ENCODE assay signal across 8 mouse cellular contexts in the genomic region with DNA sequence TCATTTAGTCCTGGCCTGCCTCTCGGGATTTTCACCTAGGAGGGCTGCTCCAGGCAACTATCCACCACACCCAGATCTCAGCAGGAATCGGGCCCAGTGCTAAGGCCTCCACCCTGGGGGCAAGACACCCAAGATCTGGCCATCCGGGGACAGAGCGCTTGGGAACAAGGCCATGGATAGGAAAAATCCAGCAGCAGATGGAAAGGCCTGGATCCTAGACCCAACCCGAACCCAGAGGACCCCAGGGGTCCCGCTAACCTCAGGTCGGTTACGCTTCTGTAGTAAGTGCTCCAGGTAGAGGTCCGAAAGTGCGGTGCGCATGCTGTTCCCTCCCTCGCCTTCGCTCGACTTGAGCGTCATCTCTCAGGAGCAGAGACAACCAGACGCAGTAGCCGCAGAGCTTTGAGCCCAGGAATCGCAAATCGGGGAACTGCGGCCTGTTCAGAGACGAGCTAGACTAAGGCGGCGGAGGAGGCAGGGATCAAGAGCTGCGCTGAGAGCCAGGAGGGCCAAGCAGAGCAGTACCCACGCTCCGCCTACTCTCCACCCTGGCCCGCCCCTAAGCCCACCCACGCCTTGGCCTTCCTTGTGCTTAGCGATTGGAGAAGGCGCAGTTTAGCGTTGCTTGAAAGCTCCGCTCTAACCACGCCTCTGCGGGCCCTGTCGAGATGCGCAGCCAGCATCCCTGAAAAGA. TPM values are rescaled to one million over a fixed set of nuclear protein-coding genes. Genes with fewer than 3 reads are reported as not detected.
DNase-seq lines count a peak whose midpoint lies in the region; ATAC-seq and TF ChIP-seq lines count a peak whose summit lies in the region.

A gene (minus strand): TSS at position 550 of the 694 bp plus-strand sequence.

- no peak within 1 kb of the TSS for H3K27ac ChIP-seq in CH12.LX (ENCODE audit: insufficient read depth, low read depth)
- no peak within 1 kb of the TSS for H3K27ac ChIP-seq in forebrain, embryonic 11.5 days (ENCODE audit: low read depth, low read length)
- H3K27ac ChIP-seq in heart, embryonic 16.5 days (ENCODE audit: low read length) = peak within 1 kb of the TSS; percentile 73
- H3K27ac ChIP-seq in liver, embryonic 15.5 days (replicated peaks) = peak within 1 kb of the TSS; percentile 93
- H3K27ac ChIP-seq in neural tube, embryonic 12.5 days = no peak within 1 kb of the TSS

- H3K4me1 ChIP-seq in CH12.LX (ENCODE audit: control insufficient read depth in 1 of 2, insufficient read depth in 2 of 2) = peaks cover 0 to 10% of the 10 kb centered on the region in 2 experiments; a peak in 2 of 4 replicates
- no peaks in the 10 kb centered on the region for H3K4me1 ChIP-seq in forebrain, embryonic 11.5 days (replicated peaks; ENCODE audit: control insufficient read depth, insufficient read depth, low read length)
- no peaks in the 10 kb centered on the region for H3K4me1 ChIP-seq in heart, embryonic 16.5 days (ENCODE audit: control insufficient read depth, insufficient read depth, low read length)
- H3K4me1 ChIP-seq in liver, embryonic 15.5 days (replicated peaks) = peaks cover 22% of the 10 kb centered on the region
- no peaks in the 10 kb centered on the region for H3K4me1 ChIP-seq in neural tube, embryonic 12.5 days

- WGBS in forebrain, embryonic 11.5 days = 14% methylated on average over 35 of the region's 36 CpGs
- 12% methylated on average over 36 of the region's 36 CpGs for WGBS in heart, embryonic 16.5 days
- 9% methylated on average over 36 of the region's 36 CpGs for WGBS in liver, embryonic 15.5 days (ENCODE audit: insufficient replicate concordance)
- WGBS in neural tube, embryonic 12.5 days = 14% methylated on average over 36 of the region's 36 CpGs

- TF ChIP-seq RAD21 in CH12.LX (IDR thresholded peaks at IDR 0.05; ENCODE audit: low read depth, low read length) = no peak

- dilution Hi-C loops in CH12.LX (cut with MboI; ENCODE audit: extremely low pct_ligation_motif_present, extremely low pct_unique_long_range_greater_than_20kb, low sequenced_read_pairs) = no loop called here

- 0 out of 2 replicates have a peak, but pooled peaks cover 3% of the 10 kb centered on the region for H3K79me2 ChIP-seq in CH12.LX (replicated peaks; ENCODE audit: control insufficient read depth, extremely low read depth, insufficient read depth, poor library complexity, severe bottlenecking)

- TF ChIP-seq POLR2A in CH12.LX (IDR thresholded peaks at IDR 0.05; ENCODE audit: low read depth, low read length) = peak; percentile 72

- H3K9me3 ChIP-seq in CH12.LX (replicated peaks; ENCODE audit: low read length) = no peaks in the 10 kb centered on the region
- no peaks in the 10 kb centered on the region for H3K9me3 ChIP-seq in forebrain, embryonic 11.5 days (ENCODE audit: control insufficient read depth, low read length)
- no peaks in the 10 kb centered on the region for H3K9me3 ChIP-seq in heart, embryonic 16.5 days (replicated peaks; ENCODE audit: control insufficient read depth, low read length)
- no peaks in the 10 kb centered on the region for H3K9me3 ChIP-seq in liver, embryonic 15.5 days (replicated peaks)
- no peaks in the 10 kb centered on the region for H3K9me3 ChIP-seq in neural tube, embryonic 12.5 days

- H3K27me3 ChIP-seq in CH12.LX (replicated peaks) = no peaks in the 10 kb centered on the region
- H3K27me3 ChIP-seq in forebrain, embryonic 11.5 days (ENCODE audit: control insufficient read depth, insufficient read depth, low read length) = no peaks in the 10 kb centered on the region
- H3K27me3 ChIP-seq in heart, embryonic 16.5 days (ENCODE audit: control insufficient read depth, insufficient read depth, low read length) = no peaks in the 10 kb centered on the region
- H3K27me3 ChIP-seq in liver, embryonic 15.5 days = no peaks in the 10 kb centered on the region
- H3K27me3 ChIP-seq in neural tube, embryonic 12.5 days (replicated peaks) = no peaks in the 10 kb centered on the region

- TF ChIP-seq CTCF in CH12.LX (conservative IDR thresholded peaks at IDR 0.05 in 1 of 2, IDR thresholded peaks at IDR 0.05 in 1 of 2; ENCODE audit: low read depth in 2 of 2, low read length in 2 of 2) = no peak

- ATAC-seq in forebrain, embryonic 11.5 days (replicated peaks; ENCODE audit: low FRiP score) = peak; percentile 100
- peak; percentile 97 for ATAC-seq in heart, embryonic 16.5 days (replicated peaks; ENCODE audit: extremely low read depth, insufficient read depth, low FRiP score)
- ATAC-seq in liver, embryonic 15.5 days (ENCODE audit: insufficient read depth) = peak; percentile 96
- peak; percentile 99 for ATAC-seq in neural tube, embryonic 12.5 days (ENCODE audit: low FRiP score, low read depth)

- in situ Hi-C loops in CH12.LX (cut with MboI; ENCODE audit: low pct_ligation_motif_present, low pct_unique_long_range_greater_than_20kb, low sequenced_read_pairs) = no loop called here

- no peak for TF ChIP-seq EP300 in CH12.LX (IDR thresholded peaks at IDR 0.05; ENCODE audit: low read length)

- DNase-seq in CH12.LX (ENCODE audit: extremely low read depth) = peak; percentile 79
- peak; percentile 71 for DNase-seq in c-Kit-positive CD71-positive TER-119-negative erythroid progenitor cells, embryonic 14.5 days (ENCODE audit: low read depth)
- DNase-seq in forebrain, embryonic 11.5 days (ENCODE audit: low spot score) = peak; percentile 88
- DNase-seq in kidney, postnatal 36 days = peak; percentile 85 to 88
- peak; percentile 53 for DNase-seq in telencephalon, adult 2 months (ENCODE audit: low read depth, low spot score)

- H3K4me2 ChIP-seq in CH12.LX (ENCODE audit: insufficient read depth, low read depth, poor library complexity, severe bottlenecking) = peak within 1 kb of the TSS; percentile 87
- peak within 1 kb of the TSS; percentile 51 for H3K4me2 ChIP-seq in forebrain, embryonic 11.5 days (ENCODE audit: low read depth, low read length, severe bottlenecking)
- H3K4me2 ChIP-seq in heart, embryonic 16.5 days (ENCODE audit: low read depth, low read length) = peak within 1 kb of the TSS; percentile 60
- peak within 1 kb of the TSS; percentile 61 for H3K4me2 ChIP-seq in liver, embryonic 15.5 days
- H3K4me2 ChIP-seq in neural tube, embryonic 12.5 days (replicated peaks) = peak within 1 kb of the TSS; percentile 59

- H3K4me3 ChIP-seq in CH12.LX (replicated peaks in 1 of 3; ENCODE audit: low read depth in 2 of 3, low read length in 2 of 3, poor library complexity in 1 of 3) = peak within 1 kb of the TSS; percentile 63 to 75 (median 69)
- H3K4me3 ChIP-seq in forebrain, embryonic 11.5 days (ENCODE audit: low read depth, low read length) = peak within 1 kb of the TSS; percentile 43
- peak within 1 kb of the TSS; percentile 64 for H3K4me3 ChIP-seq in heart, embryonic 16.5 days (ENCODE audit: low read length)
- peak within 1 kb of the TSS; percentile 72 for H3K4me3 ChIP-seq in liver, embryonic 15.5 days (replicated peaks)
- peak within 1 kb of the TSS; percentile 40 for H3K4me3 ChIP-seq in neural tube, embryonic 12.5 days

- peak within 1 kb of the TSS; percentile 71 for H3K9ac ChIP-seq in CH12.LX (ENCODE audit: insufficient read depth, low read depth)
- H3K9ac ChIP-seq in forebrain, embryonic 11.5 days (ENCODE audit: low read length) = peak within 1 kb of the TSS; percentile 60
- peak within 1 kb of the TSS; percentile 81 for H3K9ac ChIP-seq in heart, embryonic 16.5 days (ENCODE audit: low read length)
- peak within 1 kb of the TSS; percentile 81 for H3K9ac ChIP-seq in liver, embryonic 15.5 days
- peak within 1 kb of the TSS; percentile 59 for H3K9ac ChIP-seq in neural tube, embryonic 12.5 days

- peaks cover 0 to under 1% of the 10 kb centered on the region in 2 experiments for H3K36me3 ChIP-seq in CH12.LX (replicated peaks in 1 of 2; ENCODE audit: control insufficient read depth in 1 of 2, insufficient read depth in 1 of 2, low read length in 1 of 2)
- H3K36me3 ChIP-seq in forebrain, embryonic 11.5 days (ENCODE audit: control insufficient read depth, insufficient read depth, low read length) = no peaks in the 10 kb centered on the region
- no peaks in the 10 kb centered on the region for H3K36me3 ChIP-seq in heart, embryonic 16.5 days (ENCODE audit: control insufficient read depth, insufficient read depth)
- peaks cover 5% of the 10 kb centered on the region for H3K36me3 ChIP-seq in liver, embryonic 15.5 days (replicated peaks)
- H3K36me3 ChIP-seq in neural tube, embryonic 12.5 days = no peaks in the 10 kb centered on the region

TF ChIP-seq in CH12.LX, 34 proteins besides CTCF, POLR2A, EP300 and RAD21:
- TF ChIP-seq KAT2A (IDR thresholded peaks at IDR 0.05; ENCODE audit: insufficient replicate concordance, low read length) (no peak), MXI1 (IDR thresholded peaks at IDR 0.05; ENCODE audit: low read depth, low read length) (0 out of 2 replicates have a peak, but pooled peaks have one; percentile 46), NRF1 (IDR thresholded peaks at IDR 0.05; ENCODE audit: low read depth, low read length) (peak; percentile 33; the same call in 1 of the 2 replicates), USF2 (conservative IDR thresholded peaks at IDR 0.05; ENCODE audit: low read depth, low read length) (no peak), SIN3A (IDR thresholded peaks at IDR 0.05; ENCODE audit: low read length) (0 out of 2 replicates have a peak, but pooled peaks have one; percentile 53), TCF12 (IDR thresholded peaks at IDR 0.05; ENCODE audit: low read depth, low read length) (peak; percentile 40; the same call in 1 of the 2 replicates), ZMIZ1 (IDR thresholded peaks at IDR 0.05; ENCODE audit: low read depth, low read length) (peak; percentile 45; the same call in 1 of the 2 replicates), NELFE (IDR thresholded peaks at IDR 0.05; ENCODE audit: low read depth, low read length) (peak; percentile 58), TBP (conservative IDR thresholded peaks at IDR 0.05; ENCODE audit: low read depth, low read length) (no peak), IRF4 (IDR thresholded peaks at IDR 0.05; ENCODE audit: low read depth, low read length) (no peak), POLR2AphosphoS2 (IDR thresholded peaks at IDR 0.05; ENCODE audit: low read depth, low read length) (0 out of 2 replicates have a peak, but pooled peaks have one; percentile 34), USF1 (IDR thresholded peaks at IDR 0.05; ENCODE audit: low read depth, low read length) (no peak)

RNA-seq across cellular contexts. Expression of the gene that starts here (rescaled TPM):
- total RNA-seq in CH12.LX (2012; rRNA removed) = 19.9 and 22.2 TPM in 2 replicates
- 10.8 and 13.0 TPM in 2 replicates for total RNA-seq in CH12.LX (2014; rRNA removed)
- 30.0 and 34.8 TPM in 2 replicates for polyA plus RNA-seq in CH12.LX (2012; ENCODE audit: insufficient read length, low read depth)
- polyA plus RNA-seq in forebrain, embryonic 11.5 days (2014; fragmentation: Nextera tagmentation; extraction: Ambion mirVana) = 20.7 and 21.9 TPM in 2 replicates
- polyA plus RNA-seq in heart, embryonic 16.5 days (2015; fragmentation: Nextera tagmentation; extraction: Ambion mirVana) = 45.8 and 52.2 TPM in 2 replicates
- polyA plus RNA-seq in liver, embryonic 15.5 days (2015; fragmentation: Nextera tagmentation; extraction: Ambion mirVana) = 135 and 147 TPM in 2 replicates
- polyA plus RNA-seq in neural tube, embryonic 12.5 days (2016; fragmentation: Nextera tagmentation; extraction: Ambion mirVana) = 23.7 and 26.1 TPM in 2 replicates

Comparison
In these comparisons a context has a peak if more than half of its experiments do, and no peak if none do; other contexts are left out.
1. H3K27ac ChIP-seq: peak in heart, embryonic 16.5 days (single experiment) and liver, embryonic 15.5 days (single experiment); none in CH12.LX (single experiment), forebrain, embryonic 11.5 days (single experiment) and neural tube, embryonic 12.5 days (single experiment).
2. Peak in every context shown above with its lines, with median percentiles within 50 percentile points of each other: DNase-seq, H3K4me2 ChIP-seq, H3K4me3 ChIP-seq, H3K9ac ChIP-seq and ATAC-seq.